Mouse (Mus musculus) cerebral cortex, adult 2 months (tissue): ENCODE results near the gene Aldoc.

Experiments used
- WGBS: fragments of 180-500 bp; shearing (Covaris S2); methylation state at CpG from one replicate; pipeline ENCODE4 v1.1.7; 2018; 5-methylcytosine and 5-hydroxymethylcytosine counted together

The Aldoc gene

GRCm38 (mm10) chr11:78360789-78361131 lies 38.0 kb downstream of the Aldoc start:
- WGBS, result 68% methylated on average over 2 of the region's 2 CpGs

GRCm38 (mm10) chr11:78363309-78364007 lies 40.7 kb downstream of the Aldoc start:
- WGBS, result 87% methylated on average over 13 of the region's 13 CpGs

- 70% methylated on average over 8 of the region's 8 CpGs for WGBS
Measured at GRCm38 (mm10) chr11:78364103-78364502, 41.3 kb downstream of the Aldoc start.

GRCm38 (mm10) chr11:78367456-78368225 lies 44.9 kb downstream of the Aldoc start:
- 94% methylated on average over 15 of the region's 15 CpGs for WGBS

- 75% methylated on average over 1 of the region's 1 CpGs for WGBS
Measured at GRCm38 (mm10) chr11:78370389-78370788, 47.6 kb downstream of the Aldoc start.

- WGBS, result 92% methylated on average over 11 of the region's 11 CpGs
Measured at GRCm38 (mm10) chr11:78371711-78372110, 48.9 kb downstream of the Aldoc start.

- WGBS, result 92% methylated on average over 3 of the region's 3 CpGs
Measured at GRCm38 (mm10) chr11:78372166-78372565, 49.4 kb downstream of the Aldoc start.

- 72% methylated on average over 7 of the region's 7 CpGs for WGBS
Measured at GRCm38 (mm10) chr11:78372610-78373009, 49.8 kb downstream of the Aldoc start.

- WGBS, result 93% methylated on average over 8 of the region's 8 CpGs
Measured at GRCm38 (mm10) chr11:78374147-78374546, 51.4 kb downstream of the Aldoc start.
